Mouse (Mus musculus): ENCODE data around the gene Gm43302.

DNA sequence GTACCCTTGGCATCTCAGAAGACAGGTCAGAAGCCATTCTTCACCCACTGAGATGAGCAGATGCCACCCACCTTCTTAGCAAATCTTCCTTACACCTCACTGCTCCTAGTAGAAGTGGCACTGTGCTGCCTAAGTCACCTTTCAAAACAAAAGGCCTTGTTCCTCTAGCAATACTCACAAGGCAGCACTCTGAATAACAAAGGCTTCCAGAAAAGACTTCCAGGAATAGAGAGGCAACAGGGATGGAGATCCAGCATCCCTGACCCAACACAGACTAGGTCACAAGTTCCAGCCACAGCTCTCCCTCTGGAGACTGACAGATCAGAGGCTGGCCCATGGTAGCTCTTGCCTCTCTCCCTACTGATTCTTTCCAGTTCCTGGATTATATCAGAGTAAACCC lies 112.0 kb downstream of the Gm43302 start:
- no peak for TF ChIP-seq CTCF (IDR thresholded peaks at IDR 0.05; ENCODE audit: low read depth)
- TF ChIP-seq EP300 (IDR thresholded peaks at IDR 0.05; ENCODE audit: low read depth): no peak

Measured in liver, postnatal 0 days (tissue).